Mouse (Mus musculus): ENCODE results near the gene Efcab8. TPM values are rescaled to one million over a fixed set of nuclear protein-coding genes. Genes with fewer than 3 reads are reported as not detected.

Gene Efcab8
- polyA plus RNA-seq, 1 experiment from 2014 or later: not detected

GRCm38 (mm10) chr2:153767484-153767883 is 12.2 kb upstream of the Efcab8 start:
- Histone ChIP-seq H3K36me3 (replicated peaks; ENCODE audit: control insufficient read depth, insufficient read depth, low read depth, low read length) (no peaks in the 10 kb centered on the region), H3K4me2 (ENCODE audit: low read depth, low read length) (no peak overlapping the region), H3K4me1 (ENCODE audit: control insufficient read depth, insufficient read depth, low read length) (no peaks in the 10 kb centered on the region), H3K9ac (replicated peaks; ENCODE audit: low read length) (no peak overlapping the region), H3K27me3 (ENCODE audit: control insufficient read depth, insufficient read depth, low read length) (no peaks in the 10 kb centered on the region), H3K9me3 (replicated peaks; ENCODE audit: control insufficient read depth, low read length) (no peaks in the 10 kb centered on the region), H3K4me3 (ENCODE audit: low read depth, low read length) (no peak overlapping the region), H3K27ac (replicated peaks; ENCODE audit: low read depth, low read length) (no peak overlapping the region)
- ATAC-seq (replicated peaks; ENCODE audit: insufficient number of reproducible peaks, low FRiP score, low TSS enrichment, low read depth) (no peak), DNase-seq (ENCODE audit: low spot score) (no peak)
- WGBS: 53% methylated on average over 6 of the region's 6 CpGs

GRCm38 (mm10) chr2:153768881-153769280 is 10.8 kb upstream of the Efcab8 start:
- no peak for ATAC-seq (replicated peaks; ENCODE audit: insufficient number of reproducible peaks, low FRiP score, low TSS enrichment, low read depth)
- no peak overlapping the region for H3K27ac ChIP-seq (replicated peaks; ENCODE audit: low read depth, low read length)

GRCm38 (mm10) chr2:153772950-153773349 is 6.8 kb upstream of the Efcab8 start:
- H3K9ac ChIP-seq (replicated peaks; ENCODE audit: low read length): no peak overlapping the region
- H3K36me3 ChIP-seq (replicated peaks; ENCODE audit: control insufficient read depth, insufficient read depth, low read depth, low read length): no peaks in the 10 kb centered on the region; the same call in 1 of the 2 replicates
- no peak overlapping the region for H3K27ac ChIP-seq (replicated peaks; ENCODE audit: low read depth, low read length)
- no peaks in the 10 kb centered on the region for H3K27me3 ChIP-seq (ENCODE audit: control insufficient read depth, insufficient read depth, low read length)
- H3K4me1 ChIP-seq (ENCODE audit: control insufficient read depth, insufficient read depth, low read length): no peaks in the 10 kb centered on the region
- H3K4me2 ChIP-seq (ENCODE audit: low read depth, low read length): no peak overlapping the region
- ATAC-seq (replicated peaks; ENCODE audit: insufficient number of reproducible peaks, low FRiP score, low TSS enrichment, low read depth) (no peak), DNase-seq (ENCODE audit: low spot score) (no peak)
- WGBS: 97% methylated on average over 4 of the region's 4 CpGs
- H3K4me3 ChIP-seq (ENCODE audit: low read depth, low read length): no peak overlapping the region
- H3K9me3 ChIP-seq (replicated peaks; ENCODE audit: control insufficient read depth, low read length): no peaks in the 10 kb centered on the region

More at GRCm38 (mm10) chr2:153768881-153769280, 10.8 kb upstream of the Efcab8 start:
- no peaks in the 10 kb centered on the region for H3K27me3 ChIP-seq (ENCODE audit: control insufficient read depth, insufficient read depth, low read length)
- H3K36me3 ChIP-seq (replicated peaks; ENCODE audit: control insufficient read depth, insufficient read depth, low read depth, low read length): no peaks in the 10 kb centered on the region; the same call in 1 of the 2 replicates
- no peak overlapping the region for H3K9ac ChIP-seq (replicated peaks; ENCODE audit: low read length)
- no peak overlapping the region for H3K4me2 ChIP-seq (ENCODE audit: low read depth, low read length)
- H3K9me3 ChIP-seq (replicated peaks; ENCODE audit: control insufficient read depth, low read length): no peaks in the 10 kb centered on the region
- H3K4me3 ChIP-seq (ENCODE audit: low read depth, low read length): no peak overlapping the region
- WGBS: 77% methylated on average over 2 of the region's 2 CpGs
- DNase-seq (ENCODE audit: low spot score): no peak
- H3K4me1 ChIP-seq (ENCODE audit: control insufficient read depth, insufficient read depth, low read length): no peaks in the 10 kb centered on the region

- no peak overlapping the region for H3K9ac ChIP-seq (replicated peaks; ENCODE audit: low read length)
- ATAC-seq (replicated peaks; ENCODE audit: insufficient number of reproducible peaks, low FRiP score, low TSS enrichment, low read depth): no peak
- H3K9me3 ChIP-seq (replicated peaks; ENCODE audit: control insufficient read depth, low read length): no peaks in the 10 kb centered on the region
- H3K4me1 ChIP-seq (ENCODE audit: control insufficient read depth, insufficient read depth, low read length): no peaks in the 10 kb centered on the region; the same call in 1 of the 2 replicates
- H3K4me2 ChIP-seq (ENCODE audit: low read depth, low read length): no peak overlapping the region
- H3K36me3 ChIP-seq (replicated peaks; ENCODE audit: control insufficient read depth, insufficient read depth, low read depth, low read length): no peaks in the 10 kb centered on the region; the same call in 1 of the 2 replicates
- no peak for DNase-seq (ENCODE audit: low spot score)
- 94% methylated on average over 4 of the region's 4 CpGs for WGBS
- no peak overlapping the region for H3K4me3 ChIP-seq (ENCODE audit: low read depth, low read length)
- no peak overlapping the region for H3K27ac ChIP-seq (replicated peaks; ENCODE audit: low read depth, low read length)
- H3K27me3 ChIP-seq (ENCODE audit: control insufficient read depth, insufficient read depth, low read length): no peaks in the 10 kb centered on the region
Measured at GRCm38 (mm10) chr2:153775472-153775871, 4.3 kb upstream of the Efcab8 start.

- H3K9me3 ChIP-seq (replicated peaks; ENCODE audit: control insufficient read depth, low read length): no peaks in the 10 kb centered on the region
- H3K4me3 ChIP-seq (ENCODE audit: low read depth, low read length): peak overlapping the region; percentile 22
- H3K36me3 ChIP-seq (replicated peaks; ENCODE audit: control insufficient read depth, insufficient read depth, low read depth, low read length): no peaks in the 10 kb centered on the region
- H3K9ac ChIP-seq (replicated peaks; ENCODE audit: low read length): peak overlapping the region; percentile 39
- H3K4me1 ChIP-seq (ENCODE audit: control insufficient read depth, insufficient read depth, low read length): no peaks in the 10 kb centered on the region; the same call in 1 of the 2 replicates
- H3K27me3 ChIP-seq (ENCODE audit: control insufficient read depth, insufficient read depth, low read length): no peaks in the 10 kb centered on the region
- peak overlapping the region; percentile 50 for H3K4me2 ChIP-seq (ENCODE audit: low read depth, low read length)
- DNase-seq (ENCODE audit: low spot score) (peak; percentile 80), ATAC-seq (replicated peaks; ENCODE audit: insufficient number of reproducible peaks, low FRiP score, low TSS enrichment, low read depth) (peak; percentile 80; the same call in 1 of the 2 replicates)
- WGBS: 13% methylated on average over 24 of the region's 24 CpGs
- no peak overlapping the region for H3K27ac ChIP-seq (replicated peaks; ENCODE audit: low read depth, low read length)
Measured at GRCm38 (mm10) chr2:153778638-153779362, 931 bp upstream of the Efcab8 start.

- no peaks in the 10 kb centered on the region for H3K27me3 ChIP-seq (ENCODE audit: control insufficient read depth, insufficient read depth, low read length)
- no peaks in the 10 kb centered on the region; the same call in 1 of the 2 replicates for H3K4me1 ChIP-seq (ENCODE audit: control insufficient read depth, insufficient read depth, low read length)
- no peak overlapping the region for H3K4me2 ChIP-seq (ENCODE audit: low read depth, low read length)
- H3K36me3 ChIP-seq (replicated peaks; ENCODE audit: control insufficient read depth, insufficient read depth, low read depth, low read length): no peaks in the 10 kb centered on the region
- H3K4me3 ChIP-seq (ENCODE audit: low read depth, low read length): no peak overlapping the region
- no peaks in the 10 kb centered on the region for H3K9me3 ChIP-seq (replicated peaks; ENCODE audit: control insufficient read depth, low read length)
- no peak for ATAC-seq (replicated peaks; ENCODE audit: insufficient number of reproducible peaks, low FRiP score, low TSS enrichment, low read depth)
- WGBS: 92% methylated on average over 4 of the region's 4 CpGs
- H3K27ac ChIP-seq (replicated peaks; ENCODE audit: low read depth, low read length): no peak overlapping the region
- no peak for DNase-seq (ENCODE audit: low spot score)
- no peak overlapping the region for H3K9ac ChIP-seq (replicated peaks; ENCODE audit: low read length)
Measured at GRCm38 (mm10) chr2:153781181-153781580, 1.4 kb downstream of the Efcab8 start.

GRCm38 (mm10) chr2:153784668-153785067 is 4.9 kb downstream of the Efcab8 start:
- Histone ChIP-seq H3K27ac (replicated peaks; ENCODE audit: low read depth, low read length) (no peak overlapping the region), H3K4me1 (ENCODE audit: control insufficient read depth, insufficient read depth, low read length) (no peaks in the 10 kb centered on the region), H3K9ac (replicated peaks; ENCODE audit: low read length) (no peak overlapping the region), H3K36me3 (replicated peaks; ENCODE audit: control insufficient read depth, insufficient read depth, low read depth, low read length) (no peaks in the 10 kb centered on the region), H3K9me3 (replicated peaks; ENCODE audit: control insufficient read depth, low read length) (no peaks in the 10 kb centered on the region), H3K4me3 (ENCODE audit: low read depth, low read length) (no peak overlapping the region), H3K27me3 (ENCODE audit: control insufficient read depth, insufficient read depth, low read length) (no peaks in the 10 kb centered on the region), H3K4me2 (ENCODE audit: low read depth, low read length) (no peak overlapping the region)
- no peak for DNase-seq (ENCODE audit: low spot score)
- WGBS: 83% methylated on average over 2 of the region's 2 CpGs
- no peak for ATAC-seq (replicated peaks; ENCODE audit: insufficient number of reproducible peaks, low FRiP score, low TSS enrichment, low read depth)

GRCm38 (mm10) chr2:153793366-153793765 is 13.6 kb downstream of the Efcab8 start:
- H3K27me3 ChIP-seq (ENCODE audit: control insufficient read depth, insufficient read depth, low read length): no peaks in the 10 kb centered on the region
- no peak overlapping the region for H3K27ac ChIP-seq (replicated peaks; ENCODE audit: low read depth, low read length)
- no peaks in the 10 kb centered on the region for H3K4me1 ChIP-seq (ENCODE audit: control insufficient read depth, insufficient read depth, low read length)
- DNase-seq (ENCODE audit: low spot score) (no peak), ATAC-seq (replicated peaks; ENCODE audit: insufficient number of reproducible peaks, low FRiP score, low TSS enrichment, low read depth) (no peak)
- no peak overlapping the region for H3K4me2 ChIP-seq (ENCODE audit: low read depth, low read length)
- no peaks in the 10 kb centered on the region for H3K36me3 ChIP-seq (replicated peaks; ENCODE audit: control insufficient read depth, insufficient read depth, low read depth, low read length)
- no peak overlapping the region for H3K9ac ChIP-seq (replicated peaks; ENCODE audit: low read length)
- no peak overlapping the region for H3K4me3 ChIP-seq (ENCODE audit: low read depth, low read length)
- no peaks in the 10 kb centered on the region for H3K9me3 ChIP-seq (replicated peaks; ENCODE audit: control insufficient read depth, low read length)
